Mouse (Mus musculus) lung, postnatal 0 days (tissue): ENCODE data around the gene Gramd1c. TPM values are rescaled to one million over a fixed set of nuclear protein-coding genes. Genes with fewer than 3 reads are reported as not detected.

Source experiments
- ATAC-seq: fragments of 200-750 bp; cut with Nextera tagmentation; 2 replicates; pipeline ENCODE4 v1.8.0; 2017; ENCODE audit warnings: moderate library complexity
- DNase-seq: peaks from one replicate; pipeline ENCODE4 v3.0.0-alpha.2; 2016; ENCODE audit warnings: low spot score
- H3K27ac ChIP-seq: fragments of 300-500 bp; sonication (generic); 2 replicates; pipeline ENCODE4 v1.5.1; 2014; ENCODE audit warnings: antibody characterized with exemption, mild to moderate bottlenecking, low read length, mixed read lengths
- H3K27me3 ChIP-seq: fragments of 300-500 bp; sonication (generic); replicated peaks from 2 replicates; pipeline ENCODE4 v1.6.1; 2014; ENCODE audit warnings: low read length, mixed read lengths; ENCODE audit not compliant: insufficient read depth
- H3K36me3 ChIP-seq: fragments of 300-500 bp; sonication (generic); 2 replicates; pipeline ENCODE4 v1.6.1; 2014; ENCODE audit warnings: low read length, mixed read lengths; ENCODE audit not compliant: insufficient read depth
- H3K4me1 ChIP-seq: fragments of 300-500 bp; sonication (generic); 2 replicates; pipeline ENCODE4 v1.6.1; 2014; ENCODE audit warnings: antibody characterized with exemption, low read depth, low read length, mixed read lengths; ENCODE audit not compliant: insufficient read depth
- H3K4me2 ChIP-seq: fragments of 300-500 bp; sonication (generic); replicated peaks from 2 replicates; pipeline ENCODE4 v1.6.1; 2014; ENCODE audit warnings: low read depth, mild to moderate bottlenecking, low read length, moderate library complexity, mixed read lengths
- H3K4me3 ChIP-seq: fragments of 300-500 bp; sonication (generic); 2 replicates; pipeline ENCODE4 v1.5.1; 2014; ENCODE audit warnings: low read depth, low read length
- H3K9ac ChIP-seq: fragments of 300-500 bp; sonication (generic); replicated peaks from 2 replicates; pipeline ENCODE4 v1.6.1; 2014; ENCODE audit warnings: low read depth, mild to moderate bottlenecking
- H3K9me3 ChIP-seq: fragments of 300-500 bp; sonication (generic); 2 replicates; pipeline ENCODE4 v1.6.1; 2016; ENCODE audit warnings: low read length, mixed read lengths
- CTCF ChIP-seq: IDR thresholded peaks from 2 replicates; pipeline ENCODE4 v1.5.1; 2016; ENCODE audit warnings: antibody characterized with exemption, mild to moderate bottlenecking
- EP300 ChIP-seq: IDR thresholded peaks from 2 replicates; pipeline ENCODE4 v1.6.1; 2016; ENCODE audit warnings: antibody characterized with exemption, mild to moderate bottlenecking, control low read depth
- WGBS: fragments of 180-500 bp; shearing (Covaris S2); extraction: QIAGEN DNeasy Blood & Tissue Kit; methylation state at CpG from one replicate; pipeline ENCODE4 v1.1.7; 2014; 5-methylcytosine and 5-hydroxymethylcytosine counted together
- polyA plus RNA-seq: library from polyadenylated mRNA; unstranded; fragments of >200 nt; fragmentation: Nextera tagmentation; extraction: Ambion mirVana; gene quantifications from 2 replicates; pipeline ENCODE4 v1.2.1, GENCODE M21; 2015

The Gramd1c gene
- 4.1 TPM in 2 replicates for polyA plus RNA-seq

DNA sequence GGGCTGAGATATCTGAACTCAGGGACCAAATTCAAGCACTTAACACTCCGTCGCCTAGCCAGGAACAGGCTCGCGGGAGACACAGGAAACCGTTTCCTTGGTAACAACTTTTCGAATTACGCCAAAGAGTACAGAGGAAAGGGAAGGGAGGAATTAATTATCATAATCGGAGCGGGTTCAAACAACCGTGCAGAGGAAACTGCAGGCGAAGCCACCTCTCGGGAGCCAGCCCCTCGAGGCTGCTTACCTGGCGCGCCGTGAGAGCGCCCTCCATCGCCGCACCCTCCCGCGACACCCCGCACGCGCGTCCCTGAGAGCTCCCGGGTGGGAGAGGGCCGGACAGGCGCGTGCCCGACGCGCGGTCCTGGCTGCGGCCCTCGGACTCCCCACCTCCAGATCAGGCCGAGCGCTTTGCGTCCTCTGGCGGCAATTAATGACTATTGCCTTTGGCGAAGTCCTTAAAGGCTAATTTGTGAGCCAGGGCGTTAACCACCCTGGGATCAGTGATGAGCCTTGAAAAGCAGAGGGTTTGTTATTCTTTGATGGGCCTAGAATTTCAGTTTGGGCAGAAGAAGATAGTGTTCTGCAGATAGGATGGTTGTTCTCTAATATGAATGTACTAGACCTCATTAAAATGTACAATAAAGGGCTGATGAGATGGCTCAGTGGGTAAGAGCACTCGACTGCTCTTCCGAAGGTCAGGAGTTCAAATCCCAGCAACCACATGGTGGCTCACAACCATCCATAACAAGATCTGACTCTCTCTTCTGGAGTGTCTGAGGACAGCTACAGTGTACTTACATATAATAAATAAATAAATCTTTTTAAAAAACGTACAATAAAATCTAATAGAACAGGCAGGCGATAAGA lies at the start of gene Gramd1c:
Gene Gramd1c (minus strand): TSS at position 321 of the 870 bp plus-strand sequence.
- Histone ChIP-seq H3K4me2 (peak within 1 kb of the TSS; percentile 59), H3K4me3 (peak within 1 kb of the TSS; percentile 55), H3K27me3 (no peaks in the 10 kb centered on the region), H3K9me3 (no peaks in the 10 kb centered on the region), H3K36me3 (no peaks in the 10 kb centered on the region), H3K9ac (peak within 1 kb of the TSS; percentile 37), H3K27ac (no peak within 1 kb of the TSS), H3K4me1 (no peaks in the 10 kb centered on the region)
- ATAC-seq: peak; percentile 94
- peak; percentile 90 for DNase-seq
- WGBS: 5% methylated on average over 45 of the region's 45 CpGs
- peak; percentile 89 for TF ChIP-seq CTCF
- TF ChIP-seq EP300: no peak

DNA sequence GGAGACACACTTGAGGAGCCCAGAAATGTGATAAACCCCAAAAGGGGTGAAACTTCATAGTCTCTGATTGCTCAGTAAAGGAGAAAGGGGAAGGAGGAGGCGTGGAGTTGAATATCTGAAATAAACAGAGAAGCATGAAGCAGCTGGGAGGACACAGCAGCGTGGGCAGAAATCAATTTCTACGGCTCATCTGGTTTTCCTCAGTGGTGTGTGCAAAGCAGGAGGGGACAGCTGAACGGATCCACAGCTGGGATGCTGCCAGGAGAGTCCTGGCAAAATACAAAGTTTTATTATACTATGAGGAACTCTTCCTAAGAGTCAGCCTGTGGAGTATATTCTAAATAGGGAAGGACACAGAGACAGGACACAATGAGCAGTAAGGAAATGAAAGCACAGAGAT lies 45.9 kb upstream of the Gramd1c start:
- DNase-seq: no peak

DNA sequence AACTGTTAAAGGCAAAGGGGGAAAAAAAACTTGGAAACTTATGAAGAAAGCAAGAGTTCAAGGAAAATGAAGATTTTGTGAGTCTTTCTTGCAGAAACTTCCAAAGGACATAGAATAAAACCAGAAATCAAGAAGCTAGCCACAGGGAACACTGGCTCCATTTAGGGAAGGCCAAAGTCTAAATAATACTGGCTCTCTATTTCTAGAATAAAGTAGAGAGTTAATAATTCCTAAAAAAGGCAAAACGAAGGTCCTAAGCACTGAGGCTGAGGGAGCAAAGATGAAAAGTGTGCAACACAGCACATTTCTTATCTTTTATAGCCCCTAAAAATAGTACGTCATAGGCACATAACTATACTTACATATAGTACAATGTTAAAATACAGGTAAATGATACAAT lies 42.1 kb upstream of the Gramd1c start:
- DNase-seq: no peak
- Histone ChIP-seq H3K4me1 (no peaks in the 10 kb centered on the region), H3K27me3 (no peaks in the 10 kb centered on the region), H3K9ac (no peak overlapping the region), H3K9me3 (no peaks in the 10 kb centered on the region), H3K4me2 (no peak overlapping the region), H3K4me3 (no peak overlapping the region), H3K36me3 (peaks cover 52% of the 10 kb centered on the region), H3K27ac (no peak overlapping the region)
- 96% methylated on average over 2 of the region's 2 CpGs for WGBS
- ATAC-seq: no peak
- TF ChIP-seq EP300: no peak
- TF ChIP-seq CTCF: no peak

More for the DNA sequence above, 45.9 kb upstream of the Gramd1c start:
- peaks cover 34% of the 10 kb centered on the region for H3K36me3 ChIP-seq
- no peaks in the 10 kb centered on the region for H3K27me3 ChIP-seq
- no peak overlapping the region for H3K9ac ChIP-seq
- no peak overlapping the region for H3K4me2 ChIP-seq
- WGBS: 64% methylated on average over 4 of the region's 4 CpGs
- no peaks in the 10 kb centered on the region for H3K4me1 ChIP-seq
- no peaks in the 10 kb centered on the region for H3K9me3 ChIP-seq
- TF ChIP-seq CTCF: no peak
- no peak for TF ChIP-seq EP300
- no peak overlapping the region for H3K4me3 ChIP-seq
- no peak for ATAC-seq
- no peak overlapping the region for H3K27ac ChIP-seq

DNA sequence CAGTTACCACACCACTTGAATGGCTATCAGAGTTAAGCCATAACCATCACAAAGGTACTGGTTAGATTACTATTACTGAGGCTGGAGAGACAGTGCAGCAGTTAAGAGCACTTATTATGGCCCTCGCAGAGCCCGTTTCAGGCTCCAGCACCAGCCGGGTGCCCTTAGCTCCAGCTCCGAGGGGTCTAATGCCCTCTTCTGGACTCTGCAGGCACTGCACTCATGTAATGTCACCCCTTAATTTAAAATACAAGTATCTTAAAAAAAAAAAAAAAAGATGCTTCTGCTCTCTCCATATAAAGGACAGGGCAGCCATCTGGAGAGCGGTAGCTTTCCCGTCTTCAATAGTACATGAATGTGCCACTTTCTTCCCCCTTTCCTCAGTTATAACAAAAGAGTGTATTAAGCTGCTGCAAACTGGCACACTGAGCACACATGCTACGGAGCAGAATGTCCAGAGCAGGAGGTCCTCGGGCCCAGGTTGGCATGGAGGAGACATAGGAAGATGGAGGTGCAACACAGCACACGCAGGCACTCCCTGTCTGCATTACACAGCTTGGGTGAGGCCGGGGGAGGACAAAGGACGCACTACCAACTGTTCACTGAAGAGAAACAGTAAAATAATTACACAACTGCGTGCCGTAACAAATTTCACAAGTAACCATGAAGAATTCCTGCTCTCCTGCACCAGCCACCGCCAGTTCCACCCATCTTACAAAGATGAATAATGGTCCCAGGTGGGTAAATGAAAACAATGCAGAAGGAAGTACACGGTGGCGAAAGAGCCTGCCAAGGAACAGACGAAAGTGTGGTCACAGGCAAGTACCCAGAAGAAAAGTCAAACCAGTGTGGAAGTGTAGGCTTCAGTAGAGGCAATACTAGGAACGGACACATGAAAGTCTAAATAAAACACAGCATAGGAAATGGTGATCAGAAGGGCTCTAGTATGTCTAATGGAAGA lies 40.9 kb upstream of the Gramd1c start:
- Histone ChIP-seq H3K27me3 (no peaks in the 10 kb centered on the region), H3K9me3 (no peaks in the 10 kb centered on the region), H3K36me3 (peaks cover 52% of the 10 kb centered on the region), H3K27ac (no peak overlapping the region), H3K4me2 (no peak overlapping the region), H3K4me3 (no peak overlapping the region), H3K4me1 (no peaks in the 10 kb centered on the region), H3K9ac (no peak overlapping the region)
- TF ChIP-seq CTCF: peak; percentile 20; the same call in 1 of the 2 replicates
- TF ChIP-seq EP300: no peak
- DNase-seq (no peak), ATAC-seq (no peak)
- 87% methylated on average over 18 of the region's 18 CpGs for WGBS

DNA sequence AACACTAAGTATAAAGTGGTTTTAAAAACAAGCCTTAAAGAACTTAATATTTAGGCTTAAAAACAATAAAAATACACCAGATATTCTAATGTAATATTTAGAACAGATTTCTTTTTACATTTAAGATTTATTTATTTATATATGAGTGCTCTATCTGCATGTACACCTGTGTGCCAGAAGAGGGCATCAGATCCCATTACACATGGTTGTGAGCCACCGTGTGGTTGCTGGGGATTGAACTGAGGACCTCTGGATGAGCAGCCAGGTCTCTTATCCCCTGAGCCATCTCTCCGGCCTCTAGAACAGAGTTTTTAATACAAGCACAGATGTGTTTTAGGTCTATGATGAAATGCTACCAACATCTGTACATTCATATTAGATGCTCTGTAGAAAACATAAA lies 39.8 kb upstream of the Gramd1c start:
- Histone ChIP-seq H3K4me2 (no peak overlapping the region), H3K9me3 (no peaks in the 10 kb centered on the region), H3K4me3 (no peak overlapping the region), H3K36me3 (peaks cover 53% of the 10 kb centered on the region), H3K9ac (no peak overlapping the region), H3K4me1 (no peaks in the 10 kb centered on the region), H3K27ac (no peak overlapping the region), H3K27me3 (no peaks in the 10 kb centered on the region)
- WGBS: 91% methylated on average over 2 of the region's 2 CpGs
- ATAC-seq (no peak), DNase-seq (no peak)
- TF ChIP-seq CTCF: peak; percentile 48
- no peak for TF ChIP-seq EP300

DNA sequence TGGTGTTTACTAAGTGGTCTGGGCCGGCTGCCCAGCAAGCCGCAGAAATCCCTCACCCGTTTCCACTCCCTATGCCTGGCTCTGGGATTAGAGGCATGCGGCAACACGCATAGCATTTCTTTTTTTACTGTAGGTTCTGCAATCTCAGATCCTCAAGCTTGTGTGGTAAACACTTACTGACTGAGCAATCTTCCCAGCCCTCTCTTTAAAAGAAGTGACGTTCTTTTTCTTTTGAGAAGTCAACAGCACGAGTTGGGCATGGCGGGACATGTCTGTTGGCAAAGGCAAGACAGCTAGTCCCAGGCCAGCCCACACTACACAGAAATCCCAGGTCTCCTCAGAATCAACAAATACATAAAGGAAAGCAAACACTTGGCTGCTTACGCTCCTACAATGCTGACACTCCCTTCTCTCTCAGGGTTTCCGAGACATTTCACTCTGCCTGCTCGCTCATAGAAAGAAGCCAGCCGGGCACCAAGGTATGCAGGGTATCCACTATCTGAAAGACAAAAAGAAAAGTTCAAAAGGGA lies 38.1 kb upstream of the Gramd1c start:
- no peak overlapping the region for H3K9ac ChIP-seq
- peaks cover 54% of the 10 kb centered on the region for H3K36me3 ChIP-seq
- DNase-seq (peak; percentile 16), ATAC-seq (peak; percentile 44; the same call in 1 of the 2 replicates)
- H3K27me3 ChIP-seq: no peaks in the 10 kb centered on the region
- no peaks in the 10 kb centered on the region for H3K4me1 ChIP-seq
- TF ChIP-seq CTCF: no peak
- no peak for TF ChIP-seq EP300
- H3K9me3 ChIP-seq: no peaks in the 10 kb centered on the region
- no peak overlapping the region for H3K27ac ChIP-seq
- no peak overlapping the region for H3K4me3 ChIP-seq
- 78% methylated on average over 12 of the region's 12 CpGs for WGBS
- no peak overlapping the region for H3K4me2 ChIP-seq
